Mouse (Mus musculus) left cerebral cortex, postnatal 10 days (tissue): ENCODE measurements around the gene Rfwd3. TPM values are rescaled to one million over a fixed set of nuclear protein-coding genes. Genes with fewer than 3 reads are reported as not detected.
A peak's percentile ranks its signal among the peaks of the same experiment; 100 is the strongest.
"Not testable (repeated sequence)": the region's sequence is repeated elsewhere in the genome, so short reads cannot be mapped to it uniquely, and the experiment has no call there.

Experiments used
- DNase-seq, 2 experiments: peaks; one replicate each; pipeline ENCODE4 v3.0.0; 2021 to 2022; ENCODE audit warnings: low spot score in 2 of 2, mixed read lengths in 1 of 2; ENCODE audit errors: extremely low spot score in 1 of 2
- intact Hi-C: fragments of 180-260 bp; cut with DNase I; formaldehyde crosslinking; loops from one replicate; pipeline ENCODE4 v1.15.1; 2025
- total RNA-seq, 2 experiments: library from RNA; stranded (reverse); gene quantifications; 2 replicates each; pipeline ENCODE4 v1.2.3; 2021

The Rfwd3 gene
- 10 to 100 TPM; 17.4 to 17.7 TPM for total RNA-seq

- peak; percentile 98 for DNase-seq
- intact Hi-C loops: no loop called here
Measured at GRCm38 (mm10) chr8:111299821-111300568, at the start of gene Rfwd3. TSS of gene Rfwd3 (minus strand) at chr8:111300222.

- DNase-seq: peak; percentile 68 to 83
- intact Hi-C loops: loop anchor here (2.0 to 10.0 kb wide), 2 partner anchors 96 to 322 kb away; no protein-coding TSS in a partner anchor
Measured at GRCm38 (mm10) chr8:111343225-111343624, 43.2 kb upstream of the Rfwd3 start.

GRCm38 (mm10) chr8:111340186-111340585 is 40.2 kb upstream of the Rfwd3 start:
- intact Hi-C loops: loop anchor here (10.0 kb wide), 1 partner anchor 325 kb away; no protein-coding TSS in a partner anchor
- no peak for DNase-seq

DNA sequence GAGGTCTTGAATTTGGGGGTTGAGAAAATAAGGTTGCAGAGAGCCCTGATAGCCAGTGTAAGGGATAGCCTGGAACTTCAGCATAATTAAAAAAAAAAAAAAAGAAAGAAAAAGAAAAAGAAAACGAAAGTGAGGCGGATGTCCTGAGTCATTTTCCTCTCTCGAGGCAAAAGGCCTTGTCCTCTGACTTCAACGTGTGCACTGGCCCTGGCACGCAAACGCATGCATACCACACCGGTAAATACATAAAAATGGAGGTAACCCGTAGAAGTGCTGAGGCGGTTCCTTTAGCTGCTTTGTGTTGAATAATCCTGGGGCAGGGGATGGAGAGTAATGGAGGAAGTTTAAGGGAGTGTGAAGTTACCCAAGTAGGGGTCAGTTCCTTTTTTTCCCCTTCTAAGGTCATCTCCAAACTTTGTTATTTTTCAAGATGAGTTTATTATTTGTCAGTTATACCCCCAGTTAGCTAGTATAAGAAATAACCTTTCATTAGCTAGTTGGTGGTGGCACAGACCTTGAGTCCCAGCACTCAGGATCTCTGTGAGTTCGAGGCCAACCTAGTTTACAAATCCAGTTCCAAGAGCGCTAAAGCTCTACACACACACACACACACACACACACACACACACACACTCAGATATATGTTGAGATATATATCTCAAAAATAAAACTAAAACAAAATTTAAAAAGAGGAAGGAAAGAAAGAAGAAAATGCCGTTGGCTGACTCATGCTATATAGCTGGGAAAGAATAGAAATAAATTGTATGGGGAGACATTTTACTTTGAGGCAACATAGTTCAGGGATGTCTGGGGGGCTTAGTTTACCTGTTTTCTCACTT is 38.6 kb upstream of the Rfwd3 start:
- no peak for DNase-seq
- intact Hi-C loops: no loop called here

DNA sequence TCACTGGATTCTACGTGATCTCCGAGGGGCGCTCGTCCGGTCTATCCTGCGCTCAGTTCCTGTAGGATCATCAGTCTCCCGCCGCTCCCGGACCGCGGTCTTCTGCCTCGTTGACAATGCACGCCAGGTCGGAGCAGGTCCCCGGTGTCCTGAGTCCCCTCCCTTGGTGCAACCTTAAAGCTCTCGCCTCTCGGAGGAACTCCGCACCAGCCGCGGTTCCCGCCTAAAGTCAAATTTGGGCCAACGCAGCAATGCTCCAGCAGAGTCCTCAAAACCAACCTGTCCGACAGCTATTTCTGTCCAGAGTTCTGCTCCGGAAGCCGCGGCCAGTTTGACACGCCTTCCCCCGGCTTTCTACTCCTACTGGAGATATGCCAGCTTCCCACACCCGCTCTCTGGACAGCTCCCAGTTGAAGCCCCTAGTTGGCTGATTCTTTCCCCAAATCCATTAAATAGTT is 37.9 kb upstream of the Rfwd3 start, which contains the start of gene Mlkl:
TSS of gene Mlkl (minus strand) at position 288 of the 458 bp plus-strand sequence.
- intact Hi-C loops: no loop called here

DNA sequence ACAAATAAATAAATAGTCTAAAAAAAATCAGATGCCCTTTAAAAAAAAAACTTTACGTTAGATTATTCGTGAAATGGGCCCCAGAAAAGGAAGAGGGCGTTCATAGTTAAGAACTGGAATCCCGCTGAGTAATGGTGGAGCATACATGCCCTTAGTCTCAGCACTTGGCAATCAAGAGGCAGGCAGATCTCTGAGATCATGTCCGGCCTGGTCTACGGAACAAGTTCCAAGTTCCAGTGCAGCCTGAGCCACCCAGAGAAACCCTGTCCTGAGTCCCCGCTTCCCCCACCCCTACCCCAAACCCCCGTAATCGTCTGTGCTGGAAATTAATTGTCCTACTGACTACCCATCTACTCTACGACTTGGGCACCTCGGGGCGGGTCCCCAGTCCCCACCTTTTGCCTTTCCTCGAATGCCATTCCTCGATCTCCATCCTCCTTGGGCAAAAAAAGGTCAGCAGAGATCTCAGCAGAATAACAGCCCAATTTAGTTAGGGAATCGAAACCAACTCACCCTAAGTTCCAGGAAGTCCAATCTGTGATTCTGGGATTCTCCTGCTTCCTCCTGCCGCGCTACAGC is 37.4 kb upstream of the Rfwd3 start:
- intact Hi-C loops: no loop called here

More for the DNA sequence above, 37.9 kb upstream of the Rfwd3 start, which contains the start of gene Mlkl:
- DNase-seq: peak in 1 of 2 experiments; percentile 59

DNA sequence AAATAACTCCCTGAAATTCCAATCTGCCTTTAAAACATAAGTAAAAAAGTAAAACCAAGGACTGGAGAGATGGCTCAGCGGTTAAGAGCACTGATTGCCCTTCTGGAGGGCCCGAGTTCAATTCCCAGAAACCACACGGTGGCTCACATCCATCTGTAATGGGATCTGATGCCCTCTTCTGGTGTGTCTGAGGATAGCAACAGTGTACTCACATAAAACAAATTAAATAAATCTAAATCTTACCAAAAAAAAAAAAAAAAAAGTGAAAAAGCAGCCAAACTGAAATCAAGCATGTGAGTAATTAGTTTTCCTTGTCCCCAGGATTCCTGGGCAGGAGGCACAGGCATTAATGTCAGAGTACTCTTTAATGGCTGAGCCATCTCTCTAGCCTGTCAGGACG is 36.7 kb upstream of the Rfwd3 start:
- no peak for DNase-seq
- intact Hi-C loops: no loop called here

More for the DNA sequence above, 37.4 kb upstream of the Rfwd3 start:
- no peak for DNase-seq

DNA sequence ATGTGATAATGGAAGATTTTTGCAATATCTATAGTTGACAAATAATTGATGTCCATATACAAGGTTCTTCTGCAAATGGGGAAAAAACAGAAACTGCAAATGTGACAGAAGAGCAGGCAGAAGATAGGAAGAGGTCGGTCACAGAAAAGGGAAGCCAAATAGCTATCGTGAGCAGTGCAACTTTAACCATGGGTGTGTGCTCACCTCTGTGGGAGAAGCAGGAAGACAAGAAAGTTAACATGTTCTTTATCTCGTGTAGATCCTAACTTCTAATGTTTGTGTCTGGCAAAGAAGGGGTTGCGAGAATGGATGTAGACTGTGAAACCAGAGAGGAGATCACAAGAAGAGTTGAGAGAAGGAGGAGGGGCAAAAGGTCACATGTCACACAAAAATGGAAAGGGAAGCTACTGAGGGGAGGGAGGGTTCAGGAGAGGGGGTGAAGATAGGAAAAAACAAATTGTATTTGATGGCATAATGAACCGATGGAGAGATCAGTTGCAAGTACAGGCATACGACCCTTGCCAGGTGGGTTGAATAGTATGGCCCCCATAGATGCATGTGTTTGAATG is 25.3 kb upstream of the Rfwd3 start:
- intact Hi-C loops: no loop called here
- no peak for DNase-seq

DNA sequence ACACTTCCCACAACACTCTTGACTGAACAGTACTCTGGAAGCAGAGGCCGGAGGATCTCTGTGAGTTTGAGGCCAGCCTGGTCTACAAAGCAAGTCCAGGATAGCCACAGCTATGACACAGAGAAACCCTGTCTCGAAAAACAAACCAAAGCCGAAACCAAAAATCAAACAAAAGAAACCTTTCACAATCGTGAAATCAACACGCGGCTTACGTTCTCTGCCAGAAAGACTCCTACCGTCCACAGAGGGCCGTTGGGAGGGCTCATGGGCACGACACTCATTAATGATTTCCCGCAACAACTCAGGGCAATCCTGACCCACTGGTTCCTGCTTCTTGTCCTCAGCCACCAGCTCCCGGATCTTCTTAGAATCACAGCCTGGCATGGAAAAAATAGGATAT is 14.7 kb upstream of the Rfwd3 start:
- intact Hi-C loops: no loop called here
- no peak for DNase-seq

DNA sequence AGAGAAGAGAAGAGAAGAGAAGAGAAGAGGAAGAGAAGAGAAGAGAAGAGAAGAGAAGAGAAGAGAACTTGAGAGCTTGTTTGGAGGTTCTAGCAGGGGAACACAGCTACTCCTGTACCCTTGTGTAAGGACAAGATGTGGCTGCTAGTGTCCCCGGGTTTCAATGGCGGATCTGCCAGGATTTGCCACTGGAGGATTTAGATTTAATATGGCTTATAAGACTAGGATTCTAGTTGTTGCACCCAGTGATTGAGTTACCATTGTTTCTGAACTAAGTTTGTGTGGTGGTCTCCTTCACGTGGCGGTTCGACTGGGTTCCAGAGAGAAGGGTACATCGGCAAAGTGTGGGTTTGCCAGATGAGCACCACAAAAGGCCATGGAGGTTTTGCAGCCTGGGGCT is 13.9 kb upstream of the Rfwd3 start:
- intact Hi-C loops, DNase-seq: not testable (repeated sequence)

GRCm38 (mm10) chr8:111312758-111313162 is 12.7 kb upstream of the Rfwd3 start:
- DNase-seq: no peak
- intact Hi-C loops: no loop called here

DNA sequence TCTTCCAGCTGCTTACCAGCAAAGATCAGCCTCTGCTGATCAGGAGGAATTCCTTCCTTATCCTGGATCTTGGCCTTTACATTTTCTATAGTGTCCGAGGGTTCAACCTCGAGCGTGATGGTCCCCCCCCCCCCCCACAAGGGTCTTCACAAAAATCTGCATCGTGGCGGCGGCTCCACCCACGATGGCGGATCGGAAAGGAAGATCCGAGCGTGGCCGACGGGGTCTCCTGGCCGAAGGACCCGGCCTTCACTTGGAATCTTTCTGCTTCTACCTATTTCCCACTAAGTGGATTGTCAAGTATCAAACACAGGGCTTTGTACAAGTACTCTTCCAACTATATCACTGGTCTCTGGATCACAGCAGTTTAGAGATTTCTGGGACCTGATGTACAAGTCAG is 10.0 kb upstream of the Rfwd3 start:
- intact Hi-C loops, DNase-seq: not testable (repeated sequence)

GRCm38 (mm10) chr8:111305031-111305730 is 5.2 kb upstream of the Rfwd3 start:
- intact Hi-C loops: no loop called here
- DNase-seq: peak in 1 of 2 experiments; percentile 17

DNA sequence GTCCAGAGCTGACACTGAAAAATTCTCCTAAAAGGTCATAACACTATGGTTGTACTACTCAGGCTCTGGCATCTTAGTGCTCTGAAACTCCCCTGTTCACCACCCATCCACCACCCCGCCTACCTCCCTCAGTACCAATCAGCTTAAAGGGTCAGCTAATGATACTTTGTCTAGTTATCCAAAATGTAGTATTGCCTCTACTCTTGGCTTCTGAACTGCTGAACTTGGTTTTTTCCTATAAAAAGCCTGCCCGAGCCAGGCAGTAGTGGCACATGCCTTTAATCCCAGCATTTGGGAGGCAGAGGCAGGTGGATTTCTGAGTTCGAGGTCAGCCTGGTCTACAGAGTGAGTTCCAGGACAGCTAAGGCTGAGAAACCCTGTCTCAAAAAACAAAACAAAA is 4.3 kb upstream of the Rfwd3 start:
- no peak for DNase-seq
- intact Hi-C loops: no loop called here

DNA sequence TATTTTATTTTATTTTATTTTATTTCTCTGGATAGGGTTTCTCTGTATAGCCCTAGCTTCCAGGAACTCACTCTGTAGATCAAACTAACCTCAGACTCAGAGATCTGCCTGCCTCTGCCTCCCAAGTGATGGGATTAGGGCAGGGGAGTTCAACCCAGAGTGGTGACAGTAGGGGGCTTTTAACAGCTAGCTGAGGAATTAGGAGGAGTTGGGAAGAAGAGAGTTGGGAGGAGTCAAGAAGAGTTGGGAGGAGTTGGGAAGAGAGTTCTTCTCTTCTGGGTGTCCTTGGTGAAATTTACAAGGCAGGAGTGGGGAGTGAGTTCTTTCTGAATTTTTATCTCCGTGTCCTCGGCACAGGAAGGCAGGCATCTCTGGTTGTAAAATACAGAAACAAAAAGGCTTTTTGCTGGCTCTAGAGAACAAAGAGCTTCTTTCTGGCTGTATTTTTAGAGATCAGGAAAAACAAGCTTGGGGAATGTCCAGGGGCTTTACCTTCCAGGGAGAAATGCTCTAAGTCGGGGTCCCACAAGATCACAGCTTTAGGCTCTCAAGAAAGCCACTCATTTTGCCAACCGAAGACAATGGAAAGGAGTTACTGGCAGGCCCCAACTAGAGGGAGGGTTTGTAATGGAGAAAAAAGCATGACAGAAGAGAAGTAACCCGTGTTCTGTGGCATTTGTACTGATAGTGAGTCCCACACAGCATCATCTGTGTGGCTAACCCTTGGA is 3.2 kb upstream of the Rfwd3 start:
- intact Hi-C loops: not testable (repeated sequence)

GRCm38 (mm10) chr8:111300597-111301546 is 850 bp upstream of the Rfwd3 start:
- no peak for DNase-seq
- intact Hi-C loops: no loop called here

More for the DNA sequence above, 3.2 kb upstream of the Rfwd3 start:
- not testable (repeated sequence) for DNase-seq
